Mouse (Mus musculus): ENCODE results near the gene Txndc5.

Txndc5 gene

DNA sequence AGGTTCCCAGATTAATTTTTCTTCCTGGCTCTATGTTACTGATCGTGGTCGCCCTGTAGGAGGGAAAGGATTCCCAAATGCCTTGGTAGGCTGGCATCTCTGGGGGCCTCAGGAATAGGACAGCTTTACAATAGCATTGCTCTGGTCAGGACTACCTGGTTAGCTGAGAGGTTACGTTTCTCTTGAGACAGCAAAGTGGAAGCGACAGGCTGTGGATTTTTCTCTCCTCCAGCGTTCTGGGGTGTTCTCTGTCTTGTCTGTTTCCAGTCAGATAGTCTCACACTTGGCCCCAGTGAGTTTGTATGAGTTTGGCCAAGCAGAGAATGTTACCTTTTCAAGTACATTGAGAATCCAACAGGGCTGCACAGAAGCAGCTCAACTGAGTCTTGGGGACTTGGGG, 77.2 kb downstream of the Txndc5 start:
- DNase-seq (ENCODE audit: low spot score in 2 of 2): no peak

Measured in spleen, postnatal 4 days (tissue).